Mouse (Mus musculus): ENCODE data around the gene Pgf.

The Pgf gene

DNA sequence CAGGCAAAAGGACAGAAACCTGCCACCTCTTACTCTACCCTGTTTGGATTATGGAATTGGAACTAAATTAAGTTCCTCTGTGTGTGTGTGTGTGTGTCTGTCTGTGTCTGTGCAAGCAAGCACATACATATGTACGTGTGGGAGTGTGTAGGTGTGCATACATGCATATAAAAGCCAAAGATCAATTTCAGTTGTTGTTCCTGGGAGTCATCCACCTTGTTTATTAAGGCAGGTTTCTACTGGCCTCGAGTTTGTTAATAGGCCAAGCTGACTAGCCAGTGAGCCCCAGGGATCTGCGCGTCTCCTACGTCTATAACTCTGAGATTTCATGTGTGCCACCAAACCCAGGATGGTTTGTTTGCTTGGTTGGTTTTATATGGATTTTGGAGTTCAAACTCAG is 52.8 kb downstream of the Pgf start:
- no peak for DNase-seq (ENCODE audit: low read depth)

- DNase-seq (ENCODE audit: low read depth) = peak; percentile 50
Observed at GRCm38 (mm10) chr12:85123645-85124044, 53.9 kb downstream of the Pgf start.

DNA sequence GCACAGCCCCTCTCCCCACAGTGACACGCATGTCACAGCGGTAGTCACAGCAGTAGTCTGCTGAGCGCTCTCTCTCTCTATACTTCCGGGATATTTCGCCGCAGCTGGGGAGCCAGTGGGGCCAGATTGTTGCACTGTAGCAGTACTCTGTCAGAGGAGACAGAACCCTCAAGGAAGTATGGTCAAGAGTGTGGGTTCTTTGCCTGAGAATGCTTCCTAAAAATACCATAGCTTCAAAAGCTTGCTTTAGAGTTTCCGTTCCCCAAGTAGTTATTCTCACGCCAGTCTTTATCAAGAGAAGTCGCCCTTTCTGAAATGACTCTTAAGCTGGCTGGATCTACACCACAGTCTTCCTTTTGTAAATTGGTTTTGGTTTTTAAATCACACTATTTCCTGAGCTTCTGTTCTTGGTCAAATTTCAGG is 54.5 kb downstream of the Pgf start:
- peak; percentile 73 for DNase-seq (ENCODE audit: low read depth)

- DNase-seq (ENCODE audit: low read depth) = no peak
Observed at GRCm38 (mm10) chr12:85121806-85122459, 55.7 kb downstream of the Pgf start.
